Mouse (Mus musculus) ovary, postnatal 14 days (tissue): ENCODE data around the gene Mc3r.

Experiments used
- DNase-seq: peaks from one replicate; pipeline ENCODE4 v3.0.0; 2022; ENCODE audit warnings: low spot score

The Mc3r gene

DNA sequence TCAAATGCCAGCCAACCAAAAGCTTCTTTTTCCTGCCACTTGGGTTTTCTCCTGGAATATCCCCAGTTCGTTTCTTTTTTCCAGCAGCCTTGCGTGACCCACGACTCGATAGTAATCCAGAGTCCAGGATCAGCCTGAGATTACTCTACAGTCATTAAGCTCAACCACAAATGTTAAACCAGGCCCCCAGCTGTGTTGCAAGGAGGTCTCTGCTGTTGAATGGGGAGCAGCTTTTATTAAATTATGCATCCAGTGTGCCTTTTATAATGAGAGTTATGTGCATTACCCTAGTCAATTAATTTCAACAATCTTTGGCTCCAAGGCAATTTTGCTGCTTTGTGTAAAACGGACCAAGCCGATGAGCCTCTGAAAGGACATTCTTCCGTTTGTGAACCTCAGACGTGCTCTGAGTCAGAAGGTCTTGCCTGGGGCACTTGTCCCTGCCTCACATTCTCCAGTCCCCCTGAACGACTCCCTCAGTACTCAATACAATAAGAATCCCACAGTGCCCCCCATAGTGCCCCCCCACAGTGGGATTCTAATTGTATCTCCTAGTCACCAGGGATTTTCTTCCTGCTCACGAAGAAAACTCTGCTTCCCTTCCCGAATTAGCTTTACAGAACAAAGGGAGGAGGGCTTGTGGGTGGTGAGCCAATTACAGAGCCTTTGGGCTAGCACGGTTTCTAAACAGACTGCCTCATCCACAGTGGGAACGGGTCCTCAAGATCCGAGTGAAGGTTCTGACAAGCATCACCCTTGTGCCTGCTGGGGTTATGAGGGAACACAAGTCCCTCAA, 51.0 kb downstream of the Mc3r start:
- no peak for DNase-seq
